Mouse (Mus musculus) ovary, postnatal 14 days (tissue): ENCODE data around the gene Atxn2.
A peak's percentile ranks its signal among the peaks of the same experiment; 100 is the strongest.
"Not testable (repeated sequence)": the region's sequence is repeated elsewhere in the genome, so short reads cannot be mapped to it uniquely, and the experiment has no call there.

Source experiments
- DNase-seq: peaks from one replicate; pipeline ENCODE4 v3.0.0; 2022; ENCODE audit warnings: low spot score

Atxn2 gene

GRCm38 (mm10) chr5:121711174-121711927 lies at the start of gene Atxn2:
Gene Atxn2 (plus strand): TSS chr5:121711337.
- peak; percentile 77 for DNase-seq

GRCm38 (mm10) chr5:121661494-121661893 lies 49.6 kb upstream of the Atxn2 start:
- DNase-seq = no peak

GRCm38 (mm10) chr5:121663456-121663855 lies 47.7 kb upstream of the Atxn2 start:
- DNase-seq = no peak

- no peak for DNase-seq
Measured at GRCm38 (mm10) chr5:121664078-121664477, 47.1 kb upstream of the Atxn2 start.

- DNase-seq = no peak
Measured at GRCm38 (mm10) chr5:121664971-121665370, 46.2 kb upstream of the Atxn2 start.

GRCm38 (mm10) chr5:121667067-121667466 lies 44.1 kb upstream of the Atxn2 start:
- no peak for DNase-seq

- DNase-seq = no peak
Measured at GRCm38 (mm10) chr5:121668411-121668810, 42.7 kb upstream of the Atxn2 start.

GRCm38 (mm10) chr5:121670412-121670811 lies 40.7 kb upstream of the Atxn2 start:
- no peak for DNase-seq

- no peak for DNase-seq
Measured at GRCm38 (mm10) chr5:121682250-121682649, 28.9 kb upstream of the Atxn2 start.

GRCm38 (mm10) chr5:121685495-121685894 lies 25.6 kb upstream of the Atxn2 start:
- no peak for DNase-seq

GRCm38 (mm10) chr5:121686113-121686898 lies 24.8 kb upstream of the Atxn2 start:
- DNase-seq = no peak

GRCm38 (mm10) chr5:121690482-121691211 lies 20.5 kb upstream of the Atxn2 start:
- peak; percentile 43 for DNase-seq

GRCm38 (mm10) chr5:121691436-121691835 lies 19.7 kb upstream of the Atxn2 start:
- DNase-seq = not testable (repeated sequence)

GRCm38 (mm10) chr5:121692897-121693296 lies 18.2 kb upstream of the Atxn2 start:
- no peak for DNase-seq

- no peak for DNase-seq
Measured at GRCm38 (mm10) chr5:121696761-121697160, 14.4 kb upstream of the Atxn2 start.

- DNase-seq = no peak
Measured at GRCm38 (mm10) chr5:121699891-121700290, 11.2 kb upstream of the Atxn2 start.

- no peak for DNase-seq
Measured at GRCm38 (mm10) chr5:121700496-121700895, 10.6 kb upstream of the Atxn2 start.

- DNase-seq = no peak
Measured at GRCm38 (mm10) chr5:121701111-121701769, 9.9 kb upstream of the Atxn2 start.

GRCm38 (mm10) chr5:121703341-121703740 lies 7.8 kb upstream of the Atxn2 start:
- DNase-seq = no peak

- no peak for DNase-seq
Measured at GRCm38 (mm10) chr5:121704512-121705248, 6.5 kb upstream of the Atxn2 start.

GRCm38 (mm10) chr5:121710402-121710801 lies 735 bp upstream of the Atxn2 start:
- no peak for DNase-seq

GRCm38 (mm10) chr5:121710851-121711173 lies 325 bp upstream of the Atxn2 start:
- DNase-seq = no peak
